Mouse (Mus musculus): Measurements from ENCODE around the gene Klf12. TPM values are rescaled to one million over a fixed set of nuclear protein-coding genes. Genes with fewer than 3 reads are reported as not detected.

Gene Klf12
- polyA plus RNA-seq, 1 experiment = 0.02 TPM

- no peaks in the 10 kb centered on the region for H3K4me1 ChIP-seq
- no peaks in the 10 kb centered on the region for H3K27me3 ChIP-seq (replicated peaks)
- no peak for TF ChIP-seq FLI1 (IDR thresholded peaks at IDR 0.05; ENCODE audit: low read length)
- TF ChIP-seq GATA1 (IDR thresholded peaks at IDR 0.05; ENCODE audit: borderline replicate concordance, low read length) = no peak
- H3K36me3 ChIP-seq (replicated peaks; ENCODE audit: low read length) = no peaks in the 10 kb centered on the region
- H3K4me3 ChIP-seq (replicated peaks) = no peak overlapping the region
- H3K9me3 ChIP-seq = peaks cover 5% of the 10 kb centered on the region; the same call in 1 of the 2 replicates
These were observed 194.0 kb downstream of the Klf12 start for GRCm38 (mm10) chr14:100090517-100090916.

- Histone ChIP-seq H3K4me3 (replicated peaks) (no peak overlapping the region), H3K27me3 (replicated peaks) (no peaks in the 10 kb centered on the region), H3K36me3 (replicated peaks; ENCODE audit: low read length) (no peaks in the 10 kb centered on the region), H3K9me3 (no peaks in the 10 kb centered on the region), H3K4me1 (no peaks in the 10 kb centered on the region)
- no peak for TF ChIP-seq FLI1 (IDR thresholded peaks at IDR 0.05; ENCODE audit: low read length)
- no peak for TF ChIP-seq GATA1 (IDR thresholded peaks at IDR 0.05; ENCODE audit: borderline replicate concordance, low read length)
These were observed 204.9 kb downstream of the Klf12 start for GRCm38 (mm10) chr14:100079620-100080019.

GRCm38 (mm10) chr14:100072431-100073195 lies 211.9 kb downstream of the Klf12 start:
- Histone ChIP-seq H3K4me3 (replicated peaks) (peak overlapping the region; percentile 42), H3K27me3 (replicated peaks) (no peaks in the 10 kb centered on the region), H3K36me3 (replicated peaks; ENCODE audit: low read length) (no peaks in the 10 kb centered on the region), H3K4me1 (no peaks in the 10 kb centered on the region), H3K9me3 (peaks cover 5% of the 10 kb centered on the region)
- TF ChIP-seq FLI1 (IDR thresholded peaks at IDR 0.05; ENCODE audit: low read length) (no peak), GATA1 (IDR thresholded peaks at IDR 0.05; ENCODE audit: borderline replicate concordance, low read length) (no peak)

GRCm38 (mm10) chr14:100069543-100070090 lies 214.9 kb downstream of the Klf12 start:
- Histone ChIP-seq H3K9me3 (peaks cover 9% of the 10 kb centered on the region), H3K36me3 (replicated peaks; ENCODE audit: low read length) (no peaks in the 10 kb centered on the region), H3K27me3 (replicated peaks) (no peaks in the 10 kb centered on the region), H3K4me3 (replicated peaks) (no peak overlapping the region), H3K4me1 (no peaks in the 10 kb centered on the region)
- TF ChIP-seq FLI1 (IDR thresholded peaks at IDR 0.05; ENCODE audit: low read length) = no peak
- no peak for TF ChIP-seq GATA1 (IDR thresholded peaks at IDR 0.05; ENCODE audit: borderline replicate concordance, low read length)

- TF ChIP-seq FLI1 (IDR thresholded peaks at IDR 0.05; ENCODE audit: low read length) (no peak), GATA1 (IDR thresholded peaks at IDR 0.05; ENCODE audit: borderline replicate concordance, low read length) (no peak)
- H3K4me3 ChIP-seq (replicated peaks) = no peak overlapping the region
- H3K27me3 ChIP-seq (replicated peaks) = no peaks in the 10 kb centered on the region
- no peaks in the 10 kb centered on the region for H3K36me3 ChIP-seq (replicated peaks; ENCODE audit: low read length)
- H3K9me3 ChIP-seq = peaks cover 9% of the 10 kb centered on the region
- H3K4me1 ChIP-seq = no peaks in the 10 kb centered on the region
These were observed 215.8 kb downstream of the Klf12 start for GRCm38 (mm10) chr14:100068715-100069114.

- H3K9me3 ChIP-seq = peaks cover 7% of the 10 kb centered on the region; the same call in 1 of the 2 replicates
- H3K4me1 ChIP-seq = no peaks in the 10 kb centered on the region
- no peaks in the 10 kb centered on the region for H3K36me3 ChIP-seq (replicated peaks; ENCODE audit: low read length)
- no peak overlapping the region for H3K4me3 ChIP-seq (replicated peaks)
- no peaks in the 10 kb centered on the region for H3K27me3 ChIP-seq (replicated peaks)
- TF ChIP-seq GATA1 (IDR thresholded peaks at IDR 0.05; ENCODE audit: borderline replicate concordance, low read length) = no peak
- TF ChIP-seq FLI1 (IDR thresholded peaks at IDR 0.05; ENCODE audit: low read length) = no peak
These were observed 222.0 kb downstream of the Klf12 start for GRCm38 (mm10) chr14:100062516-100062915.

- Histone ChIP-seq H3K36me3 (replicated peaks; ENCODE audit: low read length) (no peaks in the 10 kb centered on the region), H3K9me3 (peaks cover 8% of the 10 kb centered on the region), H3K4me1 (no peaks in the 10 kb centered on the region), H3K4me3 (replicated peaks) (no peak overlapping the region), H3K27me3 (replicated peaks) (no peaks in the 10 kb centered on the region)
- TF ChIP-seq FLI1 (IDR thresholded peaks at IDR 0.05; ENCODE audit: low read length) = no peak
- no peak for TF ChIP-seq GATA1 (IDR thresholded peaks at IDR 0.05; ENCODE audit: borderline replicate concordance, low read length)
These were observed 230.3 kb downstream of the Klf12 start for GRCm38 (mm10) chr14:100054150-100054549.

- TF ChIP-seq FLI1 (IDR thresholded peaks at IDR 0.05; ENCODE audit: low read length) (no peak), GATA1 (IDR thresholded peaks at IDR 0.05; ENCODE audit: borderline replicate concordance, low read length) (no peak)
- peaks cover 8% of the 10 kb centered on the region for H3K9me3 ChIP-seq
- H3K36me3 ChIP-seq (replicated peaks; ENCODE audit: low read length) = no peaks in the 10 kb centered on the region
- no peaks in the 10 kb centered on the region for H3K4me1 ChIP-seq
- H3K4me3 ChIP-seq (replicated peaks) = no peak overlapping the region
- H3K27me3 ChIP-seq (replicated peaks) = no peaks in the 10 kb centered on the region
These were observed 231.0 kb downstream of the Klf12 start for GRCm38 (mm10) chr14:100053456-100053855.

GRCm38 (mm10) chr14:100052876-100053275 lies 231.6 kb downstream of the Klf12 start:
- no peaks in the 10 kb centered on the region for H3K36me3 ChIP-seq (replicated peaks; ENCODE audit: low read length)
- peaks cover 8% of the 10 kb centered on the region for H3K9me3 ChIP-seq
- H3K4me1 ChIP-seq = no peaks in the 10 kb centered on the region
- no peak for TF ChIP-seq FLI1 (IDR thresholded peaks at IDR 0.05; ENCODE audit: low read length)
- no peaks in the 10 kb centered on the region for H3K27me3 ChIP-seq (replicated peaks)
- H3K4me3 ChIP-seq (replicated peaks) = no peak overlapping the region

- Histone ChIP-seq H3K27me3 (replicated peaks) (no peaks in the 10 kb centered on the region), H3K9me3 (no peaks in the 10 kb centered on the region), H3K4me1 (no peaks in the 10 kb centered on the region), H3K36me3 (replicated peaks; ENCODE audit: low read length) (no peaks in the 10 kb centered on the region), H3K4me3 (replicated peaks) (no peak overlapping the region)
- no peak for TF ChIP-seq FLI1 (IDR thresholded peaks at IDR 0.05; ENCODE audit: low read length)
- no peak for TF ChIP-seq GATA1 (IDR thresholded peaks at IDR 0.05; ENCODE audit: borderline replicate concordance, low read length)
These were observed 239.0 kb downstream of the Klf12 start for GRCm38 (mm10) chr14:100045431-100045830.
